ENCODE assay signal across 10 mouse cellular contexts in the genomic region with DNA sequence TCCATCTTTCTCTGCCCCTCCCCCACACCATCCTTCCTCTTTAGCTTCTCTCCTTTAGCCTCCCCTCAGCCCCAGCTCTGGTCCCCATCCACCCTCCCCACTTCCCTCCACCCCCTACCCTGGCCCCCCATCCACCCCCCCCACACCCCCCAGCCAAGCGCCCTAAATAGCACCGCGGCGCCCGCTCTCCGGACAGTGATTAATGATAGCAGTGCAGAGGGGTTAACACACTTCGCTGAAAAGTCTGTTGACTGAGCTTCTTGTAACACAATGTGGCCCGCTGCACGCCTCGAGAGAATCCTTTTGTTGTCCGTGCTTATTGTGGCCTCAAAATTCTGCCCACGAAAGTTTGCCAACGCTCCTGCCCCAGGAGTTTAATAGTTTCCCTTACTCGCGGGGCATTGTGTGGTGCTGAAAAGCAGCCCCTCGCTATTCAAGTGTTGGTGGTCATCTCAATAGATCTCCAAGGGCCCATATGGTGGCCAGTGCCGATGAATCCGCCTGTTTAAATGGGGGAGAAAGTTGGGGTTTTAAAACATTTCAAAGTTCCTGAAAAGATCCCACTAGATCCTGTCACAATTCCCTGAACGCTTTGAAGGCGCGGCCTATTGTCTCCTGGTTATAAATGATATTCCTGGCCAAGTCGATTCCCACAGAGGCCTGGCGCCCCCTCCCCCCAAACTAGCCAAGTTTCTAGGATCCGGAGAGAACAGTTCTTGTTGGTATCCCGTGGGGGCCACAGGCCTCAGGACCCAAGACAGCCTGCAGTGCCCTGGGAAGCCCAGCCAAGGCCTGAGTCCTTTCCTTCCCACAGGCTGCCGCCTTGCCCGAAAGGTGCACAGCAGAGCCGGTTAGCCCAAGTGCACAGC. TPM values are rescaled to one million over a fixed set of nuclear protein-coding genes. Genes with fewer than 3 reads are reported as not detected.
DNase-seq lines count a peak whose midpoint lies in the region; ATAC-seq and TF ChIP-seq lines count a peak whose summit lies in the region.
"Had no signal": no experiment of that assay in that cellular context is flagged by ENCODE, and none has a peak within 500 bp of the region (broad histone marks: within the 10 kb centered on the region; RNA-seq: fewer than 3 reads in every experiment).

No protein-coding gene starts in this region.

- no peak for TF ChIP-seq CTCF in left cerebral cortex, adult 2 months (IDR thresholded peaks at IDR 0.05)

- peaks cover 6% of the 10 kb centered on the region for H3K4me1 ChIP-seq in heart, embryonic 11.5 days (ENCODE audit: control insufficient read depth, insufficient read depth, low read length)
- H3K4me1 ChIP-seq in midbrain, embryonic 16.5 days (ENCODE audit: control insufficient read depth, insufficient read depth, low read length) = no peaks in the 10 kb centered on the region
- no peaks in the 10 kb centered on the region for H3K4me1 ChIP-seq in liver, embryonic 11.5 days (replicated peaks; ENCODE audit: control insufficient read depth, insufficient read depth, low read length)

- H3K9me3 ChIP-seq in heart, embryonic 11.5 days (replicated peaks; ENCODE audit: control insufficient read depth, low read length) = no peaks in the 10 kb centered on the region
- H3K9me3 ChIP-seq in midbrain, embryonic 16.5 days (replicated peaks; ENCODE audit: control insufficient read depth, low read length, poor library complexity, severe bottlenecking) = no peaks in the 10 kb centered on the region
- H3K9me3 ChIP-seq in liver, embryonic 11.5 days (ENCODE audit: control insufficient read depth, low read length) = no peaks in the 10 kb centered on the region

- peaks cover 82% of the 10 kb centered on the region for H3K27me3 ChIP-seq in heart, embryonic 11.5 days (ENCODE audit: control insufficient read depth, insufficient read depth, low read length)
- peaks cover 67% of the 10 kb centered on the region for H3K27me3 ChIP-seq in midbrain, embryonic 16.5 days (ENCODE audit: control insufficient read depth, insufficient read depth, low read depth, low read length)
- H3K27me3 ChIP-seq in liver, embryonic 11.5 days (replicated peaks; ENCODE audit: control insufficient read depth, insufficient read depth, low read length) = peaks cover 87% of the 10 kb centered on the region

- no peak; the same call in 1 of the 2 replicates for ATAC-seq in heart, embryonic 11.5 days (replicated peaks; ENCODE audit: insufficient number of reproducible peaks, low FRiP score, low TSS enrichment)
- ATAC-seq in midbrain, embryonic 16.5 days = no peak; the same call in 1 of the 2 replicates
- no peak for ATAC-seq in liver, embryonic 11.5 days (replicated peaks; ENCODE audit: low FRiP score)

- WGBS in heart, embryonic 11.5 days (ENCODE audit: insufficient replicate concordance) = 4% methylated on average over 28 of the region's 28 CpGs
- WGBS in midbrain, embryonic 16.5 days = 3% methylated on average over 28 of the region's 28 CpGs
- WGBS in liver, embryonic 11.5 days = 7% methylated on average over 28 of the region's 28 CpGs

- no peaks in the 10 kb centered on the region for H3K36me3 ChIP-seq in heart, embryonic 11.5 days (ENCODE audit: control insufficient read depth, insufficient read depth, low read length)
- H3K36me3 ChIP-seq in midbrain, embryonic 16.5 days (ENCODE audit: control insufficient read depth, insufficient read depth, low read length) = no peaks in the 10 kb centered on the region
- no peaks in the 10 kb centered on the region for H3K36me3 ChIP-seq in liver, embryonic 11.5 days (ENCODE audit: control insufficient read depth, insufficient read depth, low read length)

- no peak overlapping the region for H3K27ac ChIP-seq in heart, embryonic 11.5 days (ENCODE audit: low read depth, low read length)
- H3K27ac ChIP-seq in midbrain, embryonic 16.5 days (ENCODE audit: low read length) = no peak overlapping the region
- no peak overlapping the region for H3K27ac ChIP-seq in left cerebral cortex, adult 2 months
- H3K27ac ChIP-seq in liver, embryonic 11.5 days (ENCODE audit: low read depth, low read length) = no peak overlapping the region

- H3K4me3 ChIP-seq in heart, embryonic 11.5 days (ENCODE audit: low read depth, low read length) = peak overlapping the region; percentile 19
- H3K4me3 ChIP-seq in midbrain, embryonic 16.5 days (ENCODE audit: low read depth, low read length) = peak overlapping the region; percentile 12; the same call in 1 of the 2 replicates
- no peak overlapping the region for H3K4me3 ChIP-seq in left cerebral cortex, adult 2 months
- H3K4me3 ChIP-seq in liver, embryonic 11.5 days (ENCODE audit: low read depth, low read length) = no peak overlapping the region

- intact Hi-C loops in heart, postnatal 14 days (cut with DNase I) = loop anchor here (10.0 kb wide), 1 partner anchor 295 kb away; no protein-coding TSS in a partner anchor
- intact Hi-C loops in left cerebral cortex, adult 2 months (cut with DNase I) = loop anchor here (2.0 to 5.0 kb wide), 3 partner anchors 112 to 563 kb away; partner anchors contain the start of gene Wt1

- H3K9ac ChIP-seq in heart, embryonic 11.5 days (ENCODE audit: low read depth, low read length) = no peak overlapping the region
- no peak overlapping the region for H3K9ac ChIP-seq in midbrain, embryonic 16.5 days (ENCODE audit: low read depth, low read length)
- no peak overlapping the region for H3K9ac ChIP-seq in liver, embryonic 11.5 days (ENCODE audit: low read depth, low read length)

- H3K4me2 ChIP-seq in heart, embryonic 11.5 days = peak overlapping the region; percentile 51
- H3K4me2 ChIP-seq in midbrain, embryonic 16.5 days (ENCODE audit: low read length) = peak overlapping the region; percentile 43; the same call in 1 of the 2 replicates
- H3K4me2 ChIP-seq in liver, embryonic 11.5 days = no peak overlapping the region

- DNase-seq in heart, postnatal 14 days = no peak
- DNase-seq in cerebellum, postnatal 36 days = peak; percentile 52 to 67
- DNase-seq in forelimb bud, embryonic 11.5 days (ENCODE audit: low read depth, low spot score) = peak; percentile 1
- DNase-seq in adrenal gland, postnatal 4 days (ENCODE audit: low spot score in 2 of 2) = no peak
- no peak for DNase-seq in left cerebral cortex, adult 2 months (ENCODE audit: extremely low spot score in 1 of 2, low spot score in 2 of 2)
- no peak for DNase-seq in liver, embryonic 11.5 days (ENCODE audit: low spot score)
- DNase-seq: adrenal gland, postnatal 10 days; gastrocnemius, postnatal 25 days had no signal

RNA-seq across cellular contexts. Expression of gene Pax6, which starts 21.3 kb away (rescaled TPM):
- 0.37 and 0.82 TPM in 2 replicates for polyA plus RNA-seq in heart, embryonic 11.5 days (2014; fragmentation: Nextera tagmentation; extraction: Ambion mirVana)
- total RNA-seq in heart, postnatal 14 days (2021) = not detected
- polyA plus RNA-seq in midbrain, embryonic 16.5 days (2015; fragmentation: Nextera tagmentation; extraction: Ambion mirVana) = 17.4 and 25.7 TPM in 2 replicates
- 1 to 10 TPM; 1.1 to 4.5 TPM for total RNA-seq in adrenal gland, postnatal 4 days (2021)
- 10 to 100 TPM in 1 of 2 experiments, 1 to 10 TPM in 1; 8.2 to 11.7 TPM for total RNA-seq in left cerebral cortex, adult 2 months (2021)
- 0.26 TPM in 1 of 2 replicates, not detected in the other for polyA plus RNA-seq in liver, embryonic 11.5 days (2014; fragmentation: Nextera tagmentation; extraction: Ambion mirVana)
- total RNA-seq: gastrocnemius, postnatal 25 days had no signal

Comparison
In these comparisons a context has a peak if more than half of its experiments do, and no peak if none do; other contexts are left out.
1. H3K4me3 ChIP-seq: peak in heart, embryonic 11.5 days (single experiment) and midbrain, embryonic 16.5 days (single experiment); none in left cerebral cortex, adult 2 months (single experiment) and liver, embryonic 11.5 days (single experiment).
2. DNase-seq: peak in cerebellum, postnatal 36 days (2 of 2) and forelimb bud, embryonic 11.5 days (single experiment); none in heart, postnatal 14 days (0 of 2), adrenal gland, postnatal 4 days (0 of 2), left cerebral cortex, adult 2 months (0 of 2) and liver, embryonic 11.5 days (single experiment).